Mouse (Mus musculus): ENCODE results near the gene Myl10. TPM values are rescaled to one million over a fixed set of nuclear protein-coding genes. Genes with fewer than 3 reads are reported as not detected.

The Myl10 gene
- polyA plus RNA-seq, 1 experiment from 2014 or later = not detected

DNA sequence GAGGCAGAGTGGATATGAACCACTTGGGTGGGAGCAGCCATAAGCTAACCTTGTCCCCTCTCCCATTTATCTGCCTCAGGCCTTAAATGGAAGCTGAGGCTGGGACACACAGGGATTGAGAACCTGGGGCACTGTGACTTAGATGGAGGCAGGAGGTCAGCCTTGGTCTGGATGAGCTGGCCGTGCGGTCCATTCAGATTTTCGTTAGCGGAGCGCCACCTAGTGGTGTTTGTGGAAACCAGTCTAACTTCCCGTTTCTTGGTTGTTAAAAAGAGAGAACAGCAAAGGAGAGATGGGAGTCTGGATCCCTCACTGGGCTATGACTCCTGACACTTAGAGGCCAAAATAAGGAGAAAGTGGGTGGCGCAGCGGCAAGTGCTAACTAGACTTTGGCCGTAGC is 28.4 kb upstream of the Myl10 start:
- WGBS = 11% methylated on average over 9 of the region's 9 CpGs
- H3K27ac ChIP-seq (ENCODE audit: low read depth, low read length) = no peak overlapping the region
- no peak overlapping the region for H3K4me2 ChIP-seq (ENCODE audit: low read depth, low read length, severe bottlenecking)
- no peaks in the 10 kb centered on the region for H3K36me3 ChIP-seq (ENCODE audit: control insufficient read depth, insufficient read depth, low read length)
- H3K4me1 ChIP-seq (replicated peaks; ENCODE audit: control insufficient read depth, insufficient read depth, low read length) = no peaks in the 10 kb centered on the region
- peak; percentile 85 for DNase-seq (ENCODE audit: low spot score)
- H3K27me3 ChIP-seq (ENCODE audit: control insufficient read depth, insufficient read depth, low read length) = no peaks in the 10 kb centered on the region
- H3K9me3 ChIP-seq (ENCODE audit: control insufficient read depth, low read length) = no peaks in the 10 kb centered on the region
- no peak overlapping the region for H3K9ac ChIP-seq (ENCODE audit: low read length)
- H3K4me3 ChIP-seq (ENCODE audit: low read depth, low read length) = no peak overlapping the region
- ATAC-seq (replicated peaks; ENCODE audit: low FRiP score) = no peak

DNA sequence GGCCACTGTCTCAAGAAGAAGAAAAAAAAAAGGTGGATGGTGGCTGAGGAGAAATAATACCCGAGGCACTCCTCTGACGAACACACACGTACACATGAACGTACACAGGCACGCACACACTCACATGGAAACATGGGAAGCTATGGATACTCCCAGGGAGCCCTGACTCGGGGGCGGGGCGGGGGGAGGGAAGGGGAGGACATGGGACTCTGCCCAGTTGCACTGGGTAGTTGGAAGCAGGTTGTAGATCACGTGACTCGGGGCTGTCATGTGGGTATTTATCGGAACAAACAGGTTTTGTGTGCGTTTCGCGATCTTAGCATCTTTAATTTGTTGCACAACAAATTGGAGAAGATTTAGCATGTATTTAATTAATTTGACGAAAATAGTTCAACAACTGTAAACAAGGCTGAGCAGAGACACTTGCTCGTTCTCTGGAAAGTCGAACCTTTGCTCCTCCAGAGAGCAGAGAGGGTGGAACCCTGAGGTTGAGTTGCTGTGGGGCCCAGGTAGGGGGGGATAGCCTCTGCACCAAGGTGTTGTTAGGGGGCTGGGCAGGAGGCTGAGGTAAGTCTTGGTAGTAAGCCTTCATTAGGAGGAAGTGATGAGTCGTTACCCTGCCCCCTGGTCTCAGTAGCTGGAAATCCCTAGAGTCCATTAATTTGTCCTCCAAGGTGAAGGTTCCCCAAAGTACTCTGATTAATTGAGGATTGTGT is 16.5 kb upstream of the Myl10 start:
- 90% methylated on average over 18 of the region's 18 CpGs for WGBS
- no peak for DNase-seq (ENCODE audit: low spot score)
- H3K27me3 ChIP-seq (ENCODE audit: control insufficient read depth, insufficient read depth, low read length) = no peaks in the 10 kb centered on the region
- no peak overlapping the region for H3K4me3 ChIP-seq (ENCODE audit: low read depth, low read length)
- no peaks in the 10 kb centered on the region for H3K4me1 ChIP-seq (replicated peaks; ENCODE audit: control insufficient read depth, insufficient read depth, low read length)
- no peaks in the 10 kb centered on the region for H3K36me3 ChIP-seq (ENCODE audit: control insufficient read depth, insufficient read depth, low read length)
- H3K9ac ChIP-seq (ENCODE audit: low read length) = no peak overlapping the region
- ATAC-seq (replicated peaks; ENCODE audit: low FRiP score) = no peak
- H3K27ac ChIP-seq (ENCODE audit: low read depth, low read length) = no peak overlapping the region
- H3K4me2 ChIP-seq (ENCODE audit: low read depth, low read length, severe bottlenecking) = no peak overlapping the region
- no peaks in the 10 kb centered on the region; the same call in 1 of the 2 replicates for H3K9me3 ChIP-seq (ENCODE audit: control insufficient read depth, low read length)

DNA sequence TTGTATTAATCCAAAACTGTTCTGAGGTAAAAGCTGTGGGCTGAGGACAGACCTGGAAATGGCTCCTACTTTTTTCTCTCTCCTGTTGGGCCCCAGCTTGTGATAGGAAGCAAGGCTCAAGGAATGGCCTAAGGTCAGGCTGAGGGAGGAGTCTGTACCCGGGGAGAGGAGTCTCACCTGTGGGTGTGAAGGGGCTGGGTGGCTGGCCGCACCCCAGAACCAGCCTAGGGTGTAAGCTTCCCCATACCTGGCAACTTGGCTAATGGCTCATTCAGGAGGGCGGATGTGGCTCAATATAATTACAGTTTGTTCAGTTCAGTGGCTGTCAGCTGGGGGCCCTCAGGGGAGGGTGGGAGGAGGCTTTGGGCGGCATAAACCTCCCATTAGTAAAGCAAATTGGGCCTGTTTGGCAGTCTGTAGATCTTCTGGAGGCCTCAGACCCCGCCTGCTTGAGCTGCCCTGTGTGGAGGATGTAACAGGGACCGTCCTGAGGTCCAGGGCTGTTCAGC is 14.1 kb upstream of the Myl10 start:
- Histone ChIP-seq H3K4me1 (replicated peaks; ENCODE audit: control insufficient read depth, insufficient read depth, low read length) (no peaks in the 10 kb centered on the region), H3K4me3 (ENCODE audit: low read depth, low read length) (no peak overlapping the region), H3K27ac (ENCODE audit: low read depth, low read length) (no peak overlapping the region), H3K36me3 (ENCODE audit: control insufficient read depth, insufficient read depth, low read length) (no peaks in the 10 kb centered on the region), H3K9ac (ENCODE audit: low read length) (no peak overlapping the region), H3K9me3 (ENCODE audit: control insufficient read depth, low read length) (no peaks in the 10 kb centered on the region; the same call in 1 of the 2 replicates), H3K4me2 (ENCODE audit: low read depth, low read length, severe bottlenecking) (no peak overlapping the region), H3K27me3 (ENCODE audit: control insufficient read depth, insufficient read depth, low read length) (no peaks in the 10 kb centered on the region)
- 73% methylated on average over 6 of the region's 6 CpGs for WGBS
- DNase-seq (ENCODE audit: low spot score) (no peak), ATAC-seq (replicated peaks; ENCODE audit: low FRiP score) (no peak)

DNA sequence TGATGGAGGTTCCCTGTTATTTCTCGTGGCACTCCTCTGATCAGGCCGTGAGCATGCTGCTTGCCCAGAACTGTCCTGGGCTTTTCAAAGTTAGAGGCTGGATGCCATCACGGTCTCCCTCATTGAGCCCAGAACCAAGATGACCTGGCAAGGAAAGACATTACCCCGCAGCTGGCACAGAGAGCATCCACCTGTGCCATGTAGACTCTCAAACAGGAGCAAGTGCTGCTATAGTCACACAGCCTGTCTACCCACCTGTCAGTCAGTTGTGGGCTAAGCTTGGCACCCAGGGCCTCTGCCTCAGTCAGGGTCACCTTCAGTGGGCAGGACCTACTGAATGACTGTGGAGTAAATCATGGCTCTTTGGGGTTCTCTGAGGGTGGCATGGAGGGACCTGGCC is 6.6 kb upstream of the Myl10 start:
- Histone ChIP-seq H3K9ac (ENCODE audit: low read length) (no peak overlapping the region), H3K4me2 (ENCODE audit: low read depth, low read length, severe bottlenecking) (no peak overlapping the region), H3K4me3 (ENCODE audit: low read depth, low read length) (no peak overlapping the region), H3K27me3 (ENCODE audit: control insufficient read depth, insufficient read depth, low read length) (no peaks in the 10 kb centered on the region), H3K27ac (ENCODE audit: low read depth, low read length) (no peak overlapping the region), H3K36me3 (ENCODE audit: control insufficient read depth, insufficient read depth, low read length) (no peaks in the 10 kb centered on the region), H3K9me3 (ENCODE audit: control insufficient read depth, low read length) (no peaks in the 10 kb centered on the region), H3K4me1 (replicated peaks; ENCODE audit: control insufficient read depth, insufficient read depth, low read length) (no peaks in the 10 kb centered on the region)
- no peak for ATAC-seq (replicated peaks; ENCODE audit: low FRiP score)
- no peak for DNase-seq (ENCODE audit: low spot score)
- WGBS = 88% methylated on average over 4 of the region's 4 CpGs

DNA sequence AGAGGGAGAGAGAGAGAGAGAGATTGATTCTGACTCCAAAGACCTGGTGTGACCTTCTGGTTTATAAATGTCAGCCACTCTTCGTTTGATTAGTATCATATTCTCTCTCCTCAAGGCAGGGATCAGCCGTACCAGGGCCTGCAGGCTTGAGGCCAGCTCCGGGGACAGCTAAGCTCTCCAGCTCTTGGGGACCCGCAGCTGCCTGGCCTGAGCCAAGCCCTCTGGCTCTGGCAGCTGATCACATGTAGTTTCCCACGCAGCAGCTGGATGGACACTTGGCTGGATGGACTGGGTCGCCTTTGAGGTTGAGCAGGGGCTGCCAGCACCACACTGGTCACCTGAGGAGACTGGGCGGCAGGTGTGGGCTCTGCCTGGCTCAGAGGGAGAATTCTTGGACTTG is 5.4 kb upstream of the Myl10 start:
- 85% methylated on average over 7 of the region's 7 CpGs for WGBS
- H3K36me3 ChIP-seq (ENCODE audit: control insufficient read depth, insufficient read depth, low read length) = no peaks in the 10 kb centered on the region
- no peak overlapping the region for H3K9ac ChIP-seq (ENCODE audit: low read length)
- no peaks in the 10 kb centered on the region for H3K4me1 ChIP-seq (replicated peaks; ENCODE audit: control insufficient read depth, insufficient read depth, low read length)
- ATAC-seq (replicated peaks; ENCODE audit: low FRiP score) (no peak), DNase-seq (ENCODE audit: low spot score) (no peak)
- no peak overlapping the region for H3K4me2 ChIP-seq (ENCODE audit: low read depth, low read length, severe bottlenecking)
- H3K4me3 ChIP-seq (ENCODE audit: low read depth, low read length) = no peak overlapping the region
- no peaks in the 10 kb centered on the region for H3K9me3 ChIP-seq (ENCODE audit: control insufficient read depth, low read length)
- no peak overlapping the region for H3K27ac ChIP-seq (ENCODE audit: low read depth, low read length)
- H3K27me3 ChIP-seq (ENCODE audit: control insufficient read depth, insufficient read depth, low read length) = no peaks in the 10 kb centered on the region

DNA sequence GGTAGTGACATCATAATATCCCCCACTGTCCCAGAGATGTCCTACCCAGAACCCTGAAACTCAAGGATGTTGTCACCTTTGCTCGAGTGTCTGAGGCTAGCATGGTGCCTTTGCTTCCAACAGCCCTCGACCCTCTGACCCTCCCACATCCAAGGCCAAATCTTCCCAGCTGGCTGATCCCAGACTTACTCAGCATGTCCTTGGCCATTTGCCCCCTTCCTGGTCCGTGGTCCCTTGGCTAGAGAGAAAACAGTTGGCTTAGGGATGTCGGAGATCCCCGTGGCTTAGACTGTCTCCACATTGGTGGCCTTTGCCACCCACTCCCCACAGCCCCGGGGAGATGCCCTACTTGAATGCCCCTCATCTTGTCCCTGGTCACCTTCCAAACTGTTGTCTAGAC is 4.1 kb upstream of the Myl10 start:
- Histone ChIP-seq H3K36me3 (ENCODE audit: control insufficient read depth, insufficient read depth, low read length) (no peaks in the 10 kb centered on the region), H3K4me3 (ENCODE audit: low read depth, low read length) (no peak overlapping the region), H3K9ac (ENCODE audit: low read length) (no peak overlapping the region), H3K27ac (ENCODE audit: low read depth, low read length) (no peak overlapping the region), H3K9me3 (ENCODE audit: control insufficient read depth, low read length) (no peaks in the 10 kb centered on the region), H3K4me2 (ENCODE audit: low read depth, low read length, severe bottlenecking) (no peak overlapping the region), H3K27me3 (ENCODE audit: control insufficient read depth, insufficient read depth, low read length) (no peaks in the 10 kb centered on the region), H3K4me1 (replicated peaks; ENCODE audit: control insufficient read depth, insufficient read depth, low read length) (no peaks in the 10 kb centered on the region)
- 77% methylated on average over 6 of the region's 6 CpGs for WGBS
- ATAC-seq (replicated peaks; ENCODE audit: low FRiP score) (no peak), DNase-seq (ENCODE audit: low spot score) (no peak)

DNA sequence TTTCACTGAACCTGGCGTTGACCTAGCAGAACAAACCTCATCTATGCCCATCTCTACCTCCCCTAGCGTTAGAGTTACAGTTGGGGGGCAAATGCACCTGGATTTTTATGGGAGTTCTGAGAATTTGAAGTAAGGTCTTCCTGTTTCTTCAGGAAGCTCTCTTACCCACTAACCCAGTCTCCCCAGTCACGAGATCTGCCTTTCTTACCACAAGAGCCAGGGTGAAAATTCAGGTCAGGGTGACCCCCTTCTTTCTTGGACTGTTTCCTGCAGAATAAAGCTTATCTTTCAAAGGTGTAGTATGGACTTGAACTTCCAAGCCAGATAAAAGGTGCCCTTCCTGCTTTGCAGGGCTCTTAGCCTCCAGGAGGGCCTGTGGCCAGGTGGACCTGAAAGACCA is 1.8 kb upstream of the Myl10 start:
- H3K4me3 ChIP-seq (ENCODE audit: low read depth, low read length) = no peak overlapping the region
- ATAC-seq (replicated peaks; ENCODE audit: low FRiP score) = no peak
- no peak for DNase-seq (ENCODE audit: low spot score)
- no peaks in the 10 kb centered on the region for H3K27me3 ChIP-seq (ENCODE audit: control insufficient read depth, insufficient read depth, low read length)
- no peaks in the 10 kb centered on the region for H3K9me3 ChIP-seq (ENCODE audit: control insufficient read depth, low read length)
- H3K4me1 ChIP-seq (replicated peaks; ENCODE audit: control insufficient read depth, insufficient read depth, low read length) = no peaks in the 10 kb centered on the region
- no peaks in the 10 kb centered on the region for H3K36me3 ChIP-seq (ENCODE audit: control insufficient read depth, insufficient read depth, low read length)
- H3K4me2 ChIP-seq (ENCODE audit: low read depth, low read length, severe bottlenecking) = no peak overlapping the region
- no peak overlapping the region for H3K27ac ChIP-seq (ENCODE audit: low read depth, low read length)
- WGBS = 77% methylated on average over 3 of the region's 3 CpGs
- no peak overlapping the region for H3K9ac ChIP-seq (ENCODE audit: low read length)

DNA sequence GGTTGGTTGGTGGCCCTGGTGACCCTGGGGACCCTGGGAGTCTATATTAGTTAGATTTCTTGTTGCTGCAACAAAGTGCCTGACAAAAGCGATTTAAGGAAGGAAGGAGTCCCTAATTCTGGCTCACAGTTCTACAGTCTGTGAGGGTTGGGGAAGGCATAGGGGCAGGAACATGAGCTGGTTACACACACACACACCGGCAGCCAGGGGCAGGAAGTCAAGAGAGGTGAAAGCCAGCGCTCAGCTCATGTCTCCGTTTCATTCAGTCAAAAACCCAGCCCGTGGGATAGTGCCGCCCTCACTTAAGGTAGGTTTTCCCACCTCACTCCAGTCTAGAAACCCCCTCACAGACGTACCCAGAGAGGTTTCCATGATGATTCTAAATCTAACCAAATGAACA is 472 bp downstream of the Myl10 start:
- WGBS = 83% methylated on average over 7 of the region's 7 CpGs
- no peak overlapping the region for H3K27ac ChIP-seq (ENCODE audit: low read depth, low read length)
- no peak for DNase-seq (ENCODE audit: low spot score)

DNA sequence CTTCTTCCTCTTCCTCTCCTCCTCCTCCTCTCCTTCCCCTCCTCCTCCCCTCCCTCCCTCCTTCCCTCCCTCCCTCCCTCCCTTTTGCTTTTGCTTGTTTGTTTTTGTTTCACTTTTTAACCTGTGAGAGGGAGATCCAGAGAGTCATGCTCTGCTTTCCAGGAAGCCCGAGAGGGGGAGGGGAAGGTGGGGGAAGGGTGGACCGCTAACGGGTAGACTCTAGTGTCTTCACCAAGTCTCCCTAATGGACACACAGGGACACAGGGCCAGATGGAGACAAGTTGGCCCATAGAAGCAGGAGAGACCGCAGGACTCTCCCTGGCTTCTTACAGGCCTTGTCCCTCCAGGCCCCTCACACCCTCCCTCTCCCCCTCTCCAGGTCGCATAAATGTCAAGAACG is 2.0 kb downstream of the Myl10 start:
- 74% methylated on average over 6 of the region's 6 CpGs for WGBS
- DNase-seq (ENCODE audit: low spot score) (no peak), ATAC-seq (replicated peaks; ENCODE audit: low FRiP score) (no peak)
- H3K9ac ChIP-seq (ENCODE audit: low read length) = no peak overlapping the region
- no peak overlapping the region for H3K27ac ChIP-seq (ENCODE audit: low read depth, low read length)
- H3K4me3 ChIP-seq (ENCODE audit: low read depth, low read length) = no peak overlapping the region
- H3K27me3 ChIP-seq (ENCODE audit: control insufficient read depth, insufficient read depth, low read length) = no peaks in the 10 kb centered on the region
- no peak overlapping the region for H3K4me2 ChIP-seq (ENCODE audit: low read depth, low read length, severe bottlenecking)
- H3K4me1 ChIP-seq (replicated peaks; ENCODE audit: control insufficient read depth, insufficient read depth, low read length) = no peaks in the 10 kb centered on the region
- no peaks in the 10 kb centered on the region; the same call in 1 of the 2 replicates for H3K9me3 ChIP-seq (ENCODE audit: control insufficient read depth, low read length)
- H3K36me3 ChIP-seq (ENCODE audit: control insufficient read depth, insufficient read depth, low read length) = no peaks in the 10 kb centered on the region

More for the DNA sequence above, 472 bp downstream of the Myl10 start:
- no peak for ATAC-seq (replicated peaks; ENCODE audit: low FRiP score)
- Histone ChIP-seq H3K4me3 (ENCODE audit: low read depth, low read length) (no peak overlapping the region), H3K9ac (ENCODE audit: low read length) (no peak overlapping the region), H3K27me3 (ENCODE audit: control insufficient read depth, insufficient read depth, low read length) (no peaks in the 10 kb centered on the region), H3K36me3 (ENCODE audit: control insufficient read depth, insufficient read depth, low read length) (no peaks in the 10 kb centered on the region), H3K9me3 (ENCODE audit: control insufficient read depth, low read length) (no peaks in the 10 kb centered on the region), H3K4me1 (replicated peaks; ENCODE audit: control insufficient read depth, insufficient read depth, low read length) (no peaks in the 10 kb centered on the region), H3K4me2 (ENCODE audit: low read depth, low read length, severe bottlenecking) (no peak overlapping the region)
